Mouse (Mus musculus) forebrain, embryonic 13.5 days (tissue): ENCODE results near the gene Tmem135. TPM values are rescaled to one million over a fixed set of nuclear protein-coding genes. Genes with fewer than 3 reads are reported as not detected.
A peak's percentile ranks its signal among the peaks of the same experiment; 100 is the strongest.

Source experiments
- ATAC-seq: fragments of 200-750 bp; cut with Nextera tagmentation; 2 replicates; pipeline ENCODE4 v1.8.0; 2017
- H3K27ac ChIP-seq: fragments of 300-500 bp; sonication (generic); 2 replicates; pipeline ENCODE4 v1.5.1; 2015; ENCODE audit warnings: inconsistent platforms, mild to moderate bottlenecking, moderate library complexity
- H3K27me3 ChIP-seq: fragments of 300-500 bp; sonication (generic); 2 replicates; pipeline ENCODE4 v1.6.1; 2015; ENCODE audit warnings: mild to moderate bottlenecking, inconsistent platforms
- H3K36me3 ChIP-seq: fragments of 300-500 bp; sonication (generic); 2 replicates; pipeline ENCODE4 v1.6.1; 2015; ENCODE audit warnings: mild to moderate bottlenecking, inconsistent platforms; ENCODE audit not compliant: poor library complexity, severe bottlenecking
- H3K4me1 ChIP-seq: fragments of 300-500 bp; sonication (generic); 2 replicates; pipeline ENCODE4 v1.6.1; 2015; ENCODE audit warnings: inconsistent platforms
- H3K4me2 ChIP-seq: fragments of 300-500 bp; sonication (generic); 2 replicates; pipeline ENCODE4 v1.6.1; 2015; ENCODE audit warnings: inconsistent platforms, mild to moderate bottlenecking, moderate library complexity
- H3K4me3 ChIP-seq: fragments of 300-500 bp; sonication (generic); 2 replicates; pipeline ENCODE4 v1.5.1; 2015; ENCODE audit warnings: mild to moderate bottlenecking, inconsistent platforms
- H3K9ac ChIP-seq: fragments of 300-500 bp; sonication (generic); 2 replicates; pipeline ENCODE4 v1.6.1; 2015; ENCODE audit warnings: mild to moderate bottlenecking, inconsistent platforms
- H3K9me3 ChIP-seq: fragments of 300-500 bp; sonication (generic); replicated peaks from 2 replicates; pipeline ENCODE4 v1.6.1; 2016; ENCODE audit warnings: inconsistent platforms
- WGBS: fragments of 180-500 bp; shearing (Covaris S2); methylation state at CpG from one replicate; pipeline ENCODE4 v1.1.7; 2015; 5-methylcytosine and 5-hydroxymethylcytosine counted together
- polyA plus RNA-seq: library from polyadenylated mRNA; unstranded; fragments of >200 nt; fragmentation: Nextera tagmentation; extraction: Ambion mirVana; gene quantifications from 2 replicates; pipeline ENCODE4 v1.2.1, GENCODE M21; 2015

Gene Tmem135
- polyA plus RNA-seq, 1 experiment from 2014 or later, result 18.3 TPM

DNA sequence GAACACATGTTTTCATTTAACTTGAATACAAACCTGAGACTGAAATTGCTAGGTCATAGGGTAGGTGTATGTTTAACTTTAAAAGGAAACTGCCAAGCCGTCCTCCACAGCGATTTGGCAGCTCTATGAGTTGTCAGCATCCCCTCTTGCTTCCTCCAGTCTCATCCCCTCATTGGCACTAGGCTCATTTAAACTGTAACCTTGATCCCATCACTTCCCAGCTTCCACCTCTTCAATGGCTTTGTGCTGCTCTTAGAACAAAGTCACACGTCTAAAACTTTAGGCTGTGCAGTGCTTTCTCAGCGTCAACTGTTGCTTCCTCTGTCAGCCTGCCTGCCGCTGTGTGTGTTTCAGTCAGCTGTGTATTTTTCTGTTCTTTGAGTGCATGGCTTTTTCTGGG, 23.1 kb upstream of the Tmem135 start:
- ATAC-seq, result no peak
- Histone ChIP-seq H3K27ac (no peak overlapping the region), H3K36me3 (no peaks in the 10 kb centered on the region), H3K4me3 (no peak overlapping the region), H3K27me3 (no peaks in the 10 kb centered on the region), H3K4me2 (no peak overlapping the region), H3K4me1 (no peaks in the 10 kb centered on the region), H3K9ac (no peak overlapping the region), H3K9me3 (no peaks in the 10 kb centered on the region)
- 58% methylated on average over 5 of the region's 5 CpGs for WGBS

DNA sequence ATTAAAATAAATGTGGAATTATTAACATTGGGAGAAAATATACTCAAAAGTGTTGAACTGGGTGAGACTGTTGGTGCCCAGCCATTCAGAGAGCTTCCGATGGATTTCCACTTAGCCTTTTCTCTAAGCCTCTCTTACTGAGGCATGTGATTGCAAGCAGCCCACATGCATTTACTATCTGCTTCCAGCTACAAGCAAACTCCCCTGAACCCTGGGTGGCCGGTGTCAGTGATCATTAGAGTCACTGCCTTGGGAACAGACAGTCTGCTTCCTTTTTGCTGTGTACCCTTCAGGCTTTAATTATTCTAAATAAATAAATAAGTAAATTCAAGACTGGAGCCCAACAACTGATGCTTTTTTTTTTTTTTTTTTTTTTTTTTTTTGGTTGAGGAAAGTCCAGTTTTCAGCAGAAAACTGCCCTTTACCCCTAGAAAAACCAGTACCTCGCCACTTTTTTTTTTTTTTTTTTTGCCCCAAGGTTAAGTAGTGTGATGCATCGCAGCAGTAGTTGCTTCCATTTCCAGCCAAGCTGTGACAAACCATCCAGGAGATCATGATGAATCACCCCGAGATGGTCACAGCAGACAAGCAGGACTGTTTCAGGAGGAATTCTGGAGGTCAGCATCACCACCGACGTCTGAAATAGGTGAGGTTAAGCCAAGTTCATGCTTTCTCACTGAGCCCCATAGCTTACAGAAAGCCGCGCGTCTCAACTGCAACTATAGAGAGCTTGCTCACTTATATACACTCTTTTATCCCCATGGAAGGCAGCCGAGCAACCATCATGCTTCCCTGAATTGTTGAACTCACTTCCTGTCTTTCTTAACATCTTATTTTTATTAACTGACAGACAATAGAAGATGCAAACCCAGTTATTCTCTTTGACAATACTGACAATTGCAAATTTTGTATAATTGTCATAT, 22.0 kb upstream of the Tmem135 start:
- Histone ChIP-seq H3K36me3 (no peaks in the 10 kb centered on the region), H3K9me3 (no peaks in the 10 kb centered on the region), H3K4me2 (no peak overlapping the region), H3K27me3 (no peaks in the 10 kb centered on the region), H3K27ac (no peak overlapping the region), H3K4me3 (no peak overlapping the region), H3K9ac (no peak overlapping the region), H3K4me1 (no peaks in the 10 kb centered on the region)
- ATAC-seq, result no peak
- WGBS, result 80% methylated on average over 11 of the region's 11 CpGs

DNA sequence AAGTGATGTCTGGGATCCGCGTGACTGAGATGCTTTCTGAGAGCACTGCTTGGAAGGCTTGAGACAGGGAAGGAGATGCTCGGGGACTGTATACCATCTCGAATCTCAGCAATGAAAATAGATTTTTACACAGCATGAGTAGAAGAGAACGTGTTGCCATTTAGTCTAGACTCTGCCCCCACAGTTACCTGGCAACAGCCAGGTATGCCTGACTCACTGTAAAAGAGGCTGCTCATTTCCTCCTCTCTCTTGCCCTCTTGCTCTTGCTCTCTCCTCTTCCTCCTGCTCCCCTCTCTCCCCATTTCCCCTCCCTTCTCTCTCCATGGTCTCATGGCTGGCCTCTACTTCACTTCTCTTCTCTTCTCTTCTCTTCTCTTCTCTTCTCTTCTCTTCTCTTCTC, 20.6 kb upstream of the Tmem135 start:
- Histone ChIP-seq H3K4me2 (no peak overlapping the region), H3K9me3 (no peaks in the 10 kb centered on the region), H3K4me1 (no peaks in the 10 kb centered on the region), H3K27ac (no peak overlapping the region), H3K4me3 (no peak overlapping the region), H3K9ac (no peak overlapping the region), H3K27me3 (no peaks in the 10 kb centered on the region), H3K36me3 (no peaks in the 10 kb centered on the region)
- ATAC-seq, result no peak
- 85% methylated on average over 5 of the region's 5 CpGs for WGBS

DNA sequence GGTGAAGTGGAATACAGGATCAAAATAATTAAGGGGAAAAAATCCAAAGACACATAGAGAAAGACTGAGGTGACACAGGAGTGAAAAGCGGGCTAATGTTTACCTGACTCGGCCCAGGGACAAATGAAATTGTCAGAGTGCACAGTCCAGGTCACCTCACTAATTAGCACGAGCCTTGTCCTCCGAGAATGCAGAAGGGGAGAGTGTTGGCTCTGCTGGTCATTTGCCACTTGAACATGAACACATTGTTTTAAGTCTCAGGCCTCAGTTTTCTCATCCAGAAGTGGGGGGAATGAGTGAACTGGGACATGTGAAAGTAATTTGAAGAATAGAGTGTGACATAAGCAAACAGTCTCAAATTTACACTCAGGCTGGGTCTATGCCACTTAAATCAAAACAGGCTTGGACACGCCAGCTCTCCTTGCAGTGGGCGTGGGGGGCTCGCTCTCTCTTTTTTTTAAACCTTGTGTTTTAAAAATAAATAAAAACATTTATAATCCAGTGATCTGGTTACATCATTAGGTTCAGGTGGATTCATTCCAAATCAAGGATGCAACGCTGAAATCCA, 19.8 kb upstream of the Tmem135 start:
- H3K4me3 ChIP-seq, result no peak overlapping the region
- H3K36me3 ChIP-seq, result no peaks in the 10 kb centered on the region
- no peaks in the 10 kb centered on the region for H3K4me1 ChIP-seq
- H3K4me2 ChIP-seq, result no peak overlapping the region
- no peak overlapping the region for H3K9ac ChIP-seq
- ATAC-seq, result no peak
- no peaks in the 10 kb centered on the region for H3K27me3 ChIP-seq
- H3K9me3 ChIP-seq, result no peaks in the 10 kb centered on the region
- no peak overlapping the region for H3K27ac ChIP-seq
- WGBS, result 66% methylated on average over 8 of the region's 8 CpGs

DNA sequence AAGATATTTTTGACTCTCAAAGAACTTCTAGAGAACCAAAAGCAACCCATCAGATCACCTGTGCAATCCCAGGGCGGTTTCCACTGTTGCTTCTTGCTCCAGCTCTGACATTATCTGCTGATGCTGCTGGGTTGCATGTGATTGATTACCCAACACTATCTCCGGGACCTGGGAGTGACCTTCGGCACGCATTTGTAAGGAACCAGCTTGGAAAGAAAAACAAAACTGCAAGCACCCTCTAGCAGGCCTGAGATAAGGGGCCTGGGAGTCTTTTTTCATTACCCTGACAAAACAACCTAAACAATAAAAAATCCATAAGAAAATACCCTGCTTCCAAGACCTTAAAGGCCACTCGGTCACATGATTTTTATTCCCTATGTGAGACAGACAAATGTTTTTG, 19.2 kb upstream of the Tmem135 start:
- no peak overlapping the region for H3K4me3 ChIP-seq
- no peaks in the 10 kb centered on the region for H3K4me1 ChIP-seq
- H3K27ac ChIP-seq, result no peak overlapping the region
- WGBS, result 39% methylated on average over 5 of the region's 5 CpGs
- no peaks in the 10 kb centered on the region for H3K9me3 ChIP-seq
- H3K9ac ChIP-seq, result no peak overlapping the region
- H3K4me2 ChIP-seq, result no peak overlapping the region
- no peak for ATAC-seq
- H3K36me3 ChIP-seq, result no peaks in the 10 kb centered on the region
- no peaks in the 10 kb centered on the region for H3K27me3 ChIP-seq

DNA sequence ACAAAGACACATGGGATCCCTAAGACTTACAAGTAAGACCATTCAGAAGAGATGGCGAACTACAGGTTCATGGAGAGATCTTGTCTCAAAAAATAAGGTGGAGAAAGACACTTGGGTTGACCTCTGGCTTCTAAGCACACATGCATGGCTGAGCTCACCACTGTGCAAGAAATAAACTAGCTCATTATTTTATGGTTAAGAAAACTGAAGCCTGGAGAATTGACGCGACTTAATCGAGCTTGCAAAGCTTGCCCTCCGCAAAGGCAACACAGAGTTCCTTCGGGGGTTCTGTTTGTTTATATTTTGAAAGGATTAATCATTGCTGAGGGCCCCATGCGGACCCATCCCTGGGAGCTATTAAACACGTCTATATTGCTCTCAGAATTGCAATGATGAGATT, 18.6 kb upstream of the Tmem135 start:
- no peaks in the 10 kb centered on the region for H3K4me1 ChIP-seq
- 52% methylated on average over 8 of the region's 8 CpGs for WGBS
- H3K4me2 ChIP-seq, result no peak overlapping the region
- no peak overlapping the region for H3K9ac ChIP-seq
- no peak for ATAC-seq
- H3K27ac ChIP-seq, result no peak overlapping the region
- no peaks in the 10 kb centered on the region for H3K9me3 ChIP-seq
- no peaks in the 10 kb centered on the region for H3K36me3 ChIP-seq
- no peaks in the 10 kb centered on the region for H3K27me3 ChIP-seq
- H3K4me3 ChIP-seq, result no peak overlapping the region

DNA sequence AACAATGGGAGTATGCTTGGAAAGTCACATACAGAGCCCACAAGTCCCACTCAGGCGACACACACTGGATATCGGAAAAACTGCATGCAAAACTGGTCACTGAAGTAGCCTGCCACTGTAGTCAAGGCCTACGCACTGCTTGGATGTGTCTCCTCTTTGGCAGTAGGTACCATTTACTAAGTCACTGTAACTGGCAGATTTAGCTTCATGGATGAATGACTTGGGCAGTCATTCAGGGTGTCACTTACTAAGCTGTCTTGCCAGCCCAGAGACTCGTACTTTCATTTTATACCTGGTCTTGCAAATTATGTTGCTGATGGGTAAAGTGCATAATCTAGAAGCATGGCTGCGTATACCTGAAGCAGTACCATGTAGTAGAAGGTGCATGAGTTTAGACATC, 17.3 kb upstream of the Tmem135 start:
- Histone ChIP-seq H3K9ac (no peak overlapping the region), H3K36me3 (no peaks in the 10 kb centered on the region), H3K27ac (no peak overlapping the region), H3K4me1 (no peaks in the 10 kb centered on the region), H3K9me3 (no peaks in the 10 kb centered on the region), H3K27me3 (no peaks in the 10 kb centered on the region), H3K4me2 (no peak overlapping the region), H3K4me3 (no peak overlapping the region)
- ATAC-seq, result no peak
- 96% methylated on average over 5 of the region's 5 CpGs for WGBS

DNA sequence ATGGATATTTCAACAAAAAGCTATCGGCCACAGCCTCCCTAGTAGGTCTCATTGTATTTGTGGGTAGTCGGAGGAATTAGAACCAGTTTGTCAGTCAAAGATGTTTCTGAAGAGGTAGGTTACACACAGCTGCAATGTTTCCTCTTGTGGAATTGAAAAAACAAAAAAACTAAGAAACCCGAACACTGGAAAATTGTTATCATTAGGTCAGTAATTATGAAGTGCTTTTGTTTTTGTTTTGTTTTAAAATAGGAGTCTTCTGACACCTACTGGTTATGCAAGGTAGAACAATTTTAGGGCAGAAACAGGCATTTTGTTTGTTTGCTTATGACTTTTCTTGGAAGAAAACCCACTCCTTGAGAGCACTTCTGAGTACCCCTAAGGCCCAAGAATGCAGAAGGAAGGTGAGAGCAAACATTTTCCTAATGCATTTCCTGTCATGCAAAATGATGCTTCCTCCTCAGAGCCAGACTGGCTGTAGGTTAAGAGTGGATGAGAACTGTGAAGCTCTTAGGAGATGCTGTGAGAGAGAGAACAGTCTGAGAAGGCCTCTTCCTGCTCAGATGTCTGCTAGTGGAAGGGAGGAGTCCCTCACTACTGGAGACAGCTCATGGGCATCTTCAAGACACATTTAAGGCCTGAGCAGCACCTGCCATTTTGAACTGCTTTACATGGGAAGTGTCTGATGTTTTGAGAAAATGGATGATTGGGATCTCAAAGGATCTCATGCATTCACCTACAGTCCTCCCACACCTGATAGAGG, 15.1 kb upstream of the Tmem135 start:
- no peaks in the 10 kb centered on the region for H3K36me3 ChIP-seq
- 53% methylated on average over 3 of the region's 3 CpGs for whole genome bisulfite sequencing
- peak; percentile 67 for ATAC-seq

DNA sequence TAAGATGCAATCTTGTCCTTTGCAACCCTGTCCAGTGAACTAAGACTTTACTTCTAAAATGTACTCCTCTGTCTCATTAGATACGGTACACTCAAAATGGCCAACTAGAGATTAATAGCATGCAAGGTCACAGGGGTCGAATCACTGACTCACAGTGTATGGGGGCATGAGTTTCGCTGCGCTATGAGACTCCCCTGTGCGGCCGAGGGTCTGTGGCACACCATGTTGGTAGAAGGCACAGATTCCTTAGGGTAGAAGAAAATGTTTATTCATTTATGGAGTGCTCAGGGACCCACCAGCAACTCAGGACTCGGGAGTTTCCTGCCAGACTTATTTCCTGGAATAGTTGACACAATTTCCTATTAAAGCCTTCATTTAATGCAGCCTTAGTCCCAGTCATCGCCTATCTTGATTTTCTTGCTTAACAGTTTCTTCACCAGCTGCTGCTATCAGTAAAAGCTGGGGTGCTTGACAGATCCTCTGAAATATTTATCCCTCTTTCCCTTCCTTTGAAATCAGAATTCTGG, 14.2 kb upstream of the Tmem135 start:
- Histone ChIP-seq H3K4me3 (no peak overlapping the region), H3K9ac (no peak overlapping the region), H3K27me3 (no peaks in the 10 kb centered on the region), H3K4me1 (no peaks in the 10 kb centered on the region), H3K4me2 (no peak overlapping the region), H3K36me3 (no peaks in the 10 kb centered on the region), H3K9me3 (no peaks in the 10 kb centered on the region), H3K27ac (no peak overlapping the region)
- 89% methylated on average over 8 of the region's 8 CpGs for WGBS
- 0 out of 2 replicates have a peak, but pooled peaks have one; percentile 29 for ATAC-seq

More for the DNA sequence above, 15.1 kb upstream of the Tmem135 start:
- Histone ChIP-seq H3K4me2 (no peak overlapping the region), H3K9ac (no peak overlapping the region), H3K4me1 (no peaks in the 10 kb centered on the region), H3K27me3 (no peaks in the 10 kb centered on the region), H3K4me3 (no peak overlapping the region), H3K27ac (no peak overlapping the region), H3K9me3 (no peaks in the 10 kb centered on the region)

DNA sequence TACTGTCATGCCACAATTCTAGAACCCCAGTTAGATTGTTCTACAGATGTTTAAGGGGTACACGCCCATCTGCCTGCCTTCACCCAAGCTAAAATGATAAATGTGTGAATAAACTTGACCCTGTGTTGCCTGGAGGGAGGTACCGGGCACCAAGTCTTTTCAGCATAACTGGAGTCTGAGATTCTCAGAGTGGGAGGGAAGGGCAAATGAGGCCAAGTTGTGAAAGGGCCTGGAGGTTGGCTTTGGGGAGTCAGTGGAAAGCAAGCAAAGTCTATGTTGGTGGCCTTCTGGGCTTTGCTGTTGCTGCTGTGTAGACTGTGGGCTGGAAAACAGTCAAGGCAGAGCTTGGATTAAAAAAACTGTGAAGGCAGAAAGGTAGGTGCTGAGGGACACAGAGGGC, 13.7 kb upstream of the Tmem135 start:
- H3K36me3 ChIP-seq, result no peaks in the 10 kb centered on the region
- no peak for ATAC-seq
- WGBS, result 84% methylated on average over 2 of the region's 2 CpGs
- no peak overlapping the region for H3K4me3 ChIP-seq
- H3K27ac ChIP-seq, result no peak overlapping the region
- no peak overlapping the region for H3K9ac ChIP-seq
- H3K4me1 ChIP-seq, result no peaks in the 10 kb centered on the region
- no peak overlapping the region for H3K4me2 ChIP-seq
- H3K9me3 ChIP-seq, result no peaks in the 10 kb centered on the region
- no peaks in the 10 kb centered on the region for H3K27me3 ChIP-seq

DNA sequence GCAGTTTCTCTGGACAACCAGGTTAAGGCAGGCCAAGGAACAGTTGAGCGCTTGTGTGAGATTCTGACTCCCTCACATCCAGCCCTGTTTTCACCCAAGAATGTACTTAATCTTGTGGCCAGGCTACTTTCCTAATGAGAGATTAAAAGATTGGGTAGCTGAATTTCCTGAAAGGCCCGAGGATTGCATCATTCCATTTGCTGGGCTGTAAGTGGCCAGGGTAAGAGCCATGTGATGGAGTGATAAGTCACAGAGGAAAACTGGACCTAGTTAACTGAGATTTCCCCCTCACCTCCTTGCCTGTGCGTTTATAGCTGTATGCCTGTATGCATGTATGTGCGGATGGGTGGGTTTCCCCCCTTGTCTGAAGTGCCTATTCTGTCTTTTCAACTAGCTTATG, 12.0 kb upstream of the Tmem135 start:
- Histone ChIP-seq H3K9ac (no peak overlapping the region), H3K4me2 (no peak overlapping the region), H3K9me3 (no peaks in the 10 kb centered on the region), H3K4me1 (no peaks in the 10 kb centered on the region), H3K36me3 (no peaks in the 10 kb centered on the region), H3K27me3 (no peaks in the 10 kb centered on the region), H3K27ac (no peak overlapping the region), H3K4me3 (no peak overlapping the region)
- ATAC-seq, result no peak
- WGBS, result 73% methylated on average over 4 of the region's 4 CpGs

DNA sequence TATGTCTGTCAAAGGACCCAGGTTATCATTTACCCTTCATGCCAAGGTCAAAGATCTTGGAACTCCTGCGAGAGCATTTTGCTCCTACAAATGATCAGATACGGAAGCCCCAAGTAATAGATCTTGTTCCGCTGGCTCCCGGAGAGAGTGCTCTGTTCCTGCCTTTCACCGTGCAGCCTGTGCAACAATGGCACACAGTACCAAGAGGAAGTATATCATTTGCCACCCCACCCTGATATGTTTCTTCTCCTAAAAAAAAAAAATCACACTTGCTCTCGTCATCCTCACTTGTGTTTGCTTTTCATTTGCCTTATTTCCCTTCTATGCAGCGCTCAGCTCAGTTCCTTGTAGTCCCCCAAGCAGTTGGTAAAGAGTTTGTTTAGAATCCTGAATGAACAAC, 8.1 kb upstream of the Tmem135 start:
- H3K9ac ChIP-seq, result no peak overlapping the region
- WGBS, result 89% methylated on average over 7 of the region's 7 CpGs
- ATAC-seq, result no peak
- no peak overlapping the region for H3K4me3 ChIP-seq
- H3K9me3 ChIP-seq, result no peaks in the 10 kb centered on the region
- H3K27ac ChIP-seq, result no peak overlapping the region
- no peaks in the 10 kb centered on the region for H3K4me1 ChIP-seq
- H3K4me2 ChIP-seq, result no peak overlapping the region
- peaks cover 1% of the 10 kb centered on the region; the same call in 1 of the 2 replicates for H3K27me3 ChIP-seq
- H3K36me3 ChIP-seq, result 0 out of 2 replicates have a peak, but pooled peaks cover 3% of the 10 kb centered on the region
